Mouse (Mus musculus) cerebral cortex, adult 2 months (tissue): ENCODE measurements around the gene Gadd45gip1.

ENCODE experiments used
- WGBS: fragments of 180-500 bp; shearing (Covaris S2); methylation state at CpG from one replicate; pipeline ENCODE4 v1.1.7; 2018; 5-methylcytosine and 5-hydroxymethylcytosine counted together

The Gadd45gip1 gene

GRCm38 (mm10) chr8:84831490-84831889 is at the start of gene Gadd45gip1:
TSS of gene Gadd45gip1 (plus strand) at chr8:84831522.
- 58% methylated on average over 11 of the region's 11 CpGs for WGBS

GRCm38 (mm10) chr8:84781686-84782505 is 49.4 kb upstream of the Gadd45gip1 start:
- WGBS: 35% methylated on average over 5 of the region's 5 CpGs

- WGBS: 45% methylated on average over 10 of the region's 10 CpGs
These were observed 48.6 kb upstream of the Gadd45gip1 start for GRCm38 (mm10) chr8:84782680-84783079.

GRCm38 (mm10) chr8:84783198-84783918 is 48.0 kb upstream of the Gadd45gip1 start:
- 47% methylated on average over 11 of the region's 11 CpGs for WGBS

GRCm38 (mm10) chr8:84783919-84784581 is 47.3 kb upstream of the Gadd45gip1 start:
- 13% methylated on average over 33 of the region's 33 CpGs for WGBS

- 19% methylated on average over 48 of the region's 48 CpGs for WGBS
These were observed 46.4 kb upstream of the Gadd45gip1 start for GRCm38 (mm10) chr8:84784681-84785505.

GRCm38 (mm10) chr8:84785506-84785755 is 45.9 kb upstream of the Gadd45gip1 start:
- WGBS: 42% methylated on average over 11 of the region's 11 CpGs

- WGBS: 25% methylated on average over 38 of the region's 38 CpGs
These were observed 45.3 kb upstream of the Gadd45gip1 start for GRCm38 (mm10) chr8:84785756-84786677.

- WGBS: 46% methylated on average over 11 of the region's 11 CpGs
These were observed 44.4 kb upstream of the Gadd45gip1 start for GRCm38 (mm10) chr8:84786801-84787467.

- 44% methylated on average over 14 of the region's 14 CpGs for WGBS
These were observed 43.6 kb upstream of the Gadd45gip1 start for GRCm38 (mm10) chr8:84787523-84788302.

- 20% methylated on average over 11 of the region's 11 CpGs for WGBS
These were observed 42.4 kb upstream of the Gadd45gip1 start for GRCm38 (mm10) chr8:84788896-84789295.

GRCm38 (mm10) chr8:84789345-84789744 is 42.0 kb upstream of the Gadd45gip1 start:
- 45% methylated on average over 5 of the region's 5 CpGs for WGBS

GRCm38 (mm10) chr8:84789855-84790486 is 41.4 kb upstream of the Gadd45gip1 start:
- WGBS: 25% methylated on average over 9 of the region's 9 CpGs

- WGBS: 52% methylated on average over 2 of the region's 2 CpGs
These were observed 40.8 kb upstream of the Gadd45gip1 start for GRCm38 (mm10) chr8:84790537-84790936.

GRCm38 (mm10) chr8:84792429-84792947 is 38.8 kb upstream of the Gadd45gip1 start:
- 76% methylated on average over 12 of the region's 12 CpGs for WGBS

- 31% methylated on average over 9 of the region's 9 CpGs for WGBS
These were observed 38.2 kb upstream of the Gadd45gip1 start for GRCm38 (mm10) chr8:84793134-84793533.

- WGBS: 21% methylated on average over 13 of the region's 13 CpGs
These were observed 37.4 kb upstream of the Gadd45gip1 start for GRCm38 (mm10) chr8:84793791-84794485.

GRCm38 (mm10) chr8:84794486-84794885 is 36.8 kb upstream of the Gadd45gip1 start:
- 27% methylated on average over 7 of the region's 7 CpGs for WGBS
